Mouse (Mus musculus): ENCODE data around the gene Pick1.

DNA sequence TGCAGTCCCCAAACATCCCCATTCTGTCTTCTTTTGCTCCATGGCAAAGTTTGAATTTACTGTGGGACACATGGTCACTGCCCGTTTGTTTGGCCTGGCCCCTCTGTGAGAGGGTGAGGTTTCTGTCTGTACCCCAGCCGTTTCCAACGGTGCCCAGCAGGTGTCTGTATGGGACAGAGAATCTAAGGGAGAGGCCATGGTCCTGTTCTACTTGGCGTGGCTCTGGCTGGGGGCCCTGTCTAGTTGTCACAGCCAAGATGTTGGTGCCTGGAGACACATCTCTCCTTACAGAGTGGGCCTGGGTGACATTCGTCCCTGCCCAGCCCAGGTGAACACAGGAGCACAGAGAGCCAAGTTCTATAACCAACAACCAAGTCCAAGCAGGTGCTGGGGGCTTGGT, 51.9 kb downstream of the Pick1 start:
- TF ChIP-seq CEBPB (IDR thresholded peaks at IDR 0.05; ENCODE audit: low read depth): no peak
- TF ChIP-seq CTCF (IDR thresholded peaks at IDR 0.05; ENCODE audit: control insufficient read depth, insufficient read depth, insufficient read length): no peak

Measured in C2C12 (cell line).